Mouse (Mus musculus) heart, postnatal 10 days (tissue): ENCODE results near the gene Uncx. TPM values are rescaled to one million over a fixed set of nuclear protein-coding genes. Genes with fewer than 3 reads are reported as not detected.

Source experiments
- DNase-seq, 2 experiments: peaks; one replicate each; pipeline ENCODE4 v3.0.0; 2021
- intact Hi-C: fragments of 180-260 bp; cut with DNase I; formaldehyde crosslinking; loops from one replicate; pipeline ENCODE4 v1.15.1; 2025
- total RNA-seq, 2 experiments: library from RNA; stranded (reverse); gene quantifications; 2 replicates each; pipeline ENCODE4 v1.2.3; 2021

The Uncx gene
- not detected for total RNA-seq

- no peak for DNase-seq
- intact Hi-C loops, result no loop called here
These were observed at the start of gene Uncx for GRCm38 (mm10) chr5:139543214-139543613. Uncx (plus strand) TSS chr5:139543494.

- no peak for DNase-seq
- intact Hi-C loops, result no loop called here
These were observed 49.6 kb upstream of the Uncx start for GRCm38 (mm10) chr5:139493690-139494089.

GRCm38 (mm10) chr5:139495019-139495669 lies 48.1 kb upstream of the Uncx start:
- intact Hi-C loops, result no loop called here
- DNase-seq, result no peak

- intact Hi-C loops, result no loop called here
- DNase-seq, result no peak
These were observed 46.4 kb upstream of the Uncx start for GRCm38 (mm10) chr5:139496939-139497338.

GRCm38 (mm10) chr5:139498791-139499190 lies 44.5 kb upstream of the Uncx start:
- DNase-seq, result no peak
- intact Hi-C loops, result no loop called here

GRCm38 (mm10) chr5:139502281-139502680 lies 41.0 kb upstream of the Uncx start:
- intact Hi-C loops, result loop anchor here (5.0 kb wide), 1 partner anchor 220 kb away; no protein-coding TSS in a partner anchor
- DNase-seq, result no peak

- intact Hi-C loops, result loop anchor here (1.0 to 5.0 kb wide), 2 partner anchors 141 to 173 kb away; no protein-coding TSS in a partner anchor
- peak; percentile 79 to 91 for DNase-seq
These were observed 38.2 kb upstream of the Uncx start for GRCm38 (mm10) chr5:139505073-139505606.

GRCm38 (mm10) chr5:139506207-139506606 lies 37.1 kb upstream of the Uncx start:
- DNase-seq, result no peak
- intact Hi-C loops, result loop anchor here (5.0 kb wide), 1 partner anchor 174 kb away; no protein-coding TSS in a partner anchor

GRCm38 (mm10) chr5:139510682-139511366 lies 32.5 kb upstream of the Uncx start:
- intact Hi-C loops, result loop anchor here (1.0 kb wide), 1 partner anchor 157 kb away; no protein-coding TSS in a partner anchor
- peak; percentile 30 to 43 for DNase-seq

- DNase-seq, result no peak
- intact Hi-C loops, result no loop called here
These were observed 31.1 kb upstream of the Uncx start for GRCm38 (mm10) chr5:139512201-139512600.

- peak; percentile 46 to 48 for DNase-seq
- intact Hi-C loops, result no loop called here
These were observed 27.0 kb upstream of the Uncx start for GRCm38 (mm10) chr5:139516281-139516680.

- intact Hi-C loops, result no loop called here
- peak; percentile 82 to 87 for DNase-seq
These were observed 23.0 kb upstream of the Uncx start for GRCm38 (mm10) chr5:139520069-139520834.

- DNase-seq, result no peak
- intact Hi-C loops, result no loop called here
These were observed 21.3 kb upstream of the Uncx start for GRCm38 (mm10) chr5:139521987-139522386.

GRCm38 (mm10) chr5:139528851-139529250 lies 14.4 kb upstream of the Uncx start:
- DNase-seq, result no peak
- intact Hi-C loops, result no loop called here

GRCm38 (mm10) chr5:139535386-139535919 lies 7.8 kb upstream of the Uncx start:
- peak in 1 of 2 experiments; percentile 31 for DNase-seq
- intact Hi-C loops, result no loop called here

- intact Hi-C loops, result loop anchor here (1.0 to 2.0 kb wide), 2 partner anchors 132 to 214 kb away; no protein-coding TSS in a partner anchor
- peak; percentile 81 to 89 for DNase-seq
These were observed 6.9 kb upstream of the Uncx start for GRCm38 (mm10) chr5:139536211-139536910.

- intact Hi-C loops, result loop anchor here (1.0 to 2.0 kb wide), 2 partner anchors 131 to 214 kb away; no protein-coding TSS in a partner anchor
- no peak for DNase-seq
These were observed 6.2 kb upstream of the Uncx start for GRCm38 (mm10) chr5:139536911-139537738.

GRCm38 (mm10) chr5:139537739-139538135 lies 5.6 kb upstream of the Uncx start:
- intact Hi-C loops, result loop anchor here (2.0 kb wide), 1 partner anchor 213 kb away; no protein-coding TSS in a partner anchor
- DNase-seq, result no peak
